Mouse (Mus musculus): ENCODE data around the gene Exph5. TPM values are rescaled to one million over a fixed set of nuclear protein-coding genes. Genes with fewer than 3 reads are reported as not detected.

Gene Exph5
- polyA plus RNA-seq, 1 experiment from 2014 or later, result 0.35 TPM

GRCm38 (mm10) chr9:53340969-53341368, 39.5 kb downstream of the Exph5 start:
- 8% methylated on average over 14 of the region's 14 CpGs for WGBS (ENCODE audit: insufficient replicate concordance)

GRCm38 (mm10) chr9:53341981-53342380, 40.5 kb downstream of the Exph5 start:
- no peak overlapping the region for H3K9ac ChIP-seq
- H3K9me3 ChIP-seq (replicated peaks), result no peaks in the 10 kb centered on the region
- H3K4me2 ChIP-seq, result peak overlapping the region; percentile 41; the same call in 1 of the 2 replicates
- H3K4me1 ChIP-seq (replicated peaks), result 0 out of 2 replicates have a peak, but pooled peaks cover 3% of the 10 kb centered on the region
- peaks cover 15% of the 10 kb centered on the region; the same call in 1 of the 2 replicates for H3K27me3 ChIP-seq
- H3K36me3 ChIP-seq (replicated peaks), result no peaks in the 10 kb centered on the region
- H3K4me3 ChIP-seq (replicated peaks), result peak overlapping the region; percentile 43; the same call in 1 of the 2 replicates
- WGBS (ENCODE audit: insufficient replicate concordance), result 51% methylated on average over 3 of the region's 3 CpGs
- ATAC-seq (ENCODE audit: insufficient read depth), result no peak
- no peak overlapping the region for H3K27ac ChIP-seq (replicated peaks)

More at GRCm38 (mm10) chr9:53340969-53341368, 39.5 kb downstream of the Exph5 start:
- H3K4me2 ChIP-seq, result peak overlapping the region; percentile 41
- no peaks in the 10 kb centered on the region for H3K36me3 ChIP-seq (replicated peaks)
- no peak overlapping the region for H3K27ac ChIP-seq (replicated peaks)
- no peak for ATAC-seq (ENCODE audit: insufficient read depth)
- no peaks in the 10 kb centered on the region for H3K9me3 ChIP-seq (replicated peaks)
- peak overlapping the region; percentile 43 for H3K4me3 ChIP-seq (replicated peaks)
- H3K4me1 ChIP-seq (replicated peaks), result 0 out of 2 replicates have a peak, but pooled peaks cover 3% of the 10 kb centered on the region
- H3K9ac ChIP-seq, result no peak overlapping the region
- H3K27me3 ChIP-seq, result peaks cover 15% of the 10 kb centered on the region; the same call in 1 of the 2 replicates

- H3K9ac ChIP-seq, result no peak overlapping the region
- H3K36me3 ChIP-seq (replicated peaks), result no peaks in the 10 kb centered on the region
- ATAC-seq (ENCODE audit: insufficient read depth), result no peak
- H3K4me2 ChIP-seq, result no peak overlapping the region
- no peak overlapping the region for H3K27ac ChIP-seq (replicated peaks)
- 65% methylated on average over 9 of the region's 9 CpGs for WGBS (ENCODE audit: insufficient replicate concordance)
- H3K27me3 ChIP-seq, result peaks cover 15% of the 10 kb centered on the region; the same call in 1 of the 2 replicates
- 0 out of 2 replicates have a peak, but pooled peaks cover 3% of the 10 kb centered on the region for H3K4me1 ChIP-seq (replicated peaks)
- H3K9me3 ChIP-seq (replicated peaks), result no peaks in the 10 kb centered on the region
- H3K4me3 ChIP-seq (replicated peaks), result no peak overlapping the region
Observed at GRCm38 (mm10) chr9:53344646-53345432, 43.4 kb downstream of the Exph5 start.

GRCm38 (mm10) chr9:53345728-53346127, 44.3 kb downstream of the Exph5 start:
- Histone ChIP-seq H3K9me3 (replicated peaks) (no peaks in the 10 kb centered on the region), H3K27me3 (peaks cover 8% of the 10 kb centered on the region; the same call in 1 of the 2 replicates), H3K36me3 (replicated peaks) (no peaks in the 10 kb centered on the region), H3K4me3 (replicated peaks) (no peak overlapping the region), H3K4me2 (no peak overlapping the region), H3K9ac (no peak overlapping the region), H3K27ac (replicated peaks) (no peak overlapping the region), H3K4me1 (replicated peaks) (0 out of 2 replicates have a peak, but pooled peaks cover 3% of the 10 kb centered on the region)
- WGBS (ENCODE audit: insufficient replicate concordance), result 45% methylated on average over 3 of the region's 3 CpGs
- no peak for ATAC-seq (ENCODE audit: insufficient read depth)

GRCm38 (mm10) chr9:53346402-53346801, 44.9 kb downstream of the Exph5 start:
- ATAC-seq (ENCODE audit: insufficient read depth), result no peak
- Histone ChIP-seq H3K9me3 (replicated peaks) (no peaks in the 10 kb centered on the region), H3K27ac (replicated peaks) (no peak overlapping the region), H3K9ac (no peak overlapping the region), H3K27me3 (0 out of 2 replicates have a peak, but pooled peaks cover 1% of the 10 kb centered on the region), H3K36me3 (replicated peaks) (no peaks in the 10 kb centered on the region), H3K4me1 (replicated peaks) (0 out of 2 replicates have a peak, but pooled peaks cover 3% of the 10 kb centered on the region), H3K4me3 (replicated peaks) (no peak overlapping the region), H3K4me2 (no peak overlapping the region)
- 57% methylated on average over 6 of the region's 6 CpGs for WGBS (ENCODE audit: insufficient replicate concordance)

- no peaks in the 10 kb centered on the region for H3K36me3 ChIP-seq (replicated peaks)
- H3K27me3 ChIP-seq, result no peaks in the 10 kb centered on the region
- 50% methylated on average over 1 of the region's 1 CpGs for WGBS (ENCODE audit: insufficient replicate concordance)
- ATAC-seq (ENCODE audit: insufficient read depth), result no peak
- no peak overlapping the region for H3K4me3 ChIP-seq (replicated peaks)
- no peaks in the 10 kb centered on the region for H3K9me3 ChIP-seq (replicated peaks)
- H3K27ac ChIP-seq (replicated peaks), result no peak overlapping the region
- H3K9ac ChIP-seq, result no peak overlapping the region
- H3K4me1 ChIP-seq (replicated peaks), result no peaks in the 10 kb centered on the region; the same call in 1 of the 2 replicates
- H3K4me2 ChIP-seq, result no peak overlapping the region
Observed at GRCm38 (mm10) chr9:53349211-53349610, 47.7 kb downstream of the Exph5 start.

GRCm38 (mm10) chr9:53350331-53350730, 48.9 kb downstream of the Exph5 start:
- Histone ChIP-seq H3K4me1 (replicated peaks) (no peaks in the 10 kb centered on the region; the same call in 1 of the 2 replicates), H3K4me2 (no peak overlapping the region), H3K36me3 (replicated peaks) (no peaks in the 10 kb centered on the region), H3K9ac (no peak overlapping the region), H3K27ac (replicated peaks) (no peak overlapping the region), H3K27me3 (no peaks in the 10 kb centered on the region), H3K4me3 (replicated peaks) (no peak overlapping the region), H3K9me3 (replicated peaks) (no peaks in the 10 kb centered on the region)
- no peak for ATAC-seq (ENCODE audit: insufficient read depth)
- WGBS (ENCODE audit: insufficient replicate concordance), result 61% methylated on average over 2 of the region's 2 CpGs

GRCm38 (mm10) chr9:53351899-53352298, 50.4 kb downstream of the Exph5 start:
- Histone ChIP-seq H3K4me1 (replicated peaks) (no peaks in the 10 kb centered on the region; the same call in 1 of the 2 replicates), H3K4me2 (no peak overlapping the region), H3K9me3 (replicated peaks) (no peaks in the 10 kb centered on the region), H3K27me3 (no peaks in the 10 kb centered on the region), H3K27ac (replicated peaks) (no peak overlapping the region), H3K36me3 (replicated peaks) (no peaks in the 10 kb centered on the region), H3K4me3 (replicated peaks) (no peak overlapping the region), H3K9ac (no peak overlapping the region)
- WGBS (ENCODE audit: insufficient replicate concordance), result 68% methylated on average over 6 of the region's 6 CpGs
- no peak for ATAC-seq (ENCODE audit: insufficient read depth)

- ATAC-seq (ENCODE audit: insufficient read depth), result no peak
- H3K4me3 ChIP-seq (replicated peaks), result no peak overlapping the region
- H3K4me1 ChIP-seq (replicated peaks), result no peaks in the 10 kb centered on the region; the same call in 1 of the 2 replicates
- H3K4me2 ChIP-seq, result no peak overlapping the region
- WGBS (ENCODE audit: insufficient replicate concordance), result 67% methylated on average over 5 of the region's 5 CpGs
- H3K27me3 ChIP-seq, result no peaks in the 10 kb centered on the region
- H3K27ac ChIP-seq (replicated peaks), result no peak overlapping the region
- H3K36me3 ChIP-seq (replicated peaks), result no peaks in the 10 kb centered on the region
- H3K9ac ChIP-seq, result no peak overlapping the region
- H3K9me3 ChIP-seq (replicated peaks), result no peaks in the 10 kb centered on the region
Observed at GRCm38 (mm10) chr9:53353161-53353560, 51.7 kb downstream of the Exph5 start.

GRCm38 (mm10) chr9:53356219-53357155, 55.0 kb downstream of the Exph5 start:
- Histone ChIP-seq H3K27ac (replicated peaks) (peak overlapping the region; percentile 70), H3K4me3 (replicated peaks) (0 out of 2 replicates have a peak overlapping the region, but pooled peaks have one; percentile 4), H3K9me3 (replicated peaks) (no peaks in the 10 kb centered on the region), H3K9ac (no peak overlapping the region), H3K36me3 (replicated peaks) (no peaks in the 10 kb centered on the region), H3K4me2 (peak overlapping the region; percentile 35), H3K4me1 (replicated peaks) (no peaks in the 10 kb centered on the region; the same call in 1 of the 2 replicates), H3K27me3 (no peaks in the 10 kb centered on the region)
- ATAC-seq (ENCODE audit: insufficient read depth), result peak; percentile 85
- WGBS (ENCODE audit: insufficient replicate concordance), result 29% methylated on average over 14 of the region's 14 CpGs
